Mouse (Mus musculus) embryonic fibroblast, embryonic 13.5 days (primary cell): Measurements from ENCODE around the gene Lyrm1.

Source experiments
- CTCF ChIP-seq: IDR thresholded peaks from 2 replicates; pipeline ENCODE4 v1.5.1; 2011; ENCODE audit warnings: mild to moderate bottlenecking, control low read depth, low read length, moderate library complexity, borderline replicate concordance; ENCODE audit not compliant: insufficient read depth
- POLR2A ChIP-seq: IDR thresholded peaks from 2 replicates; pipeline ENCODE4 v1.6.1; 2011; ENCODE audit warnings: low read depth, mild to moderate bottlenecking, control low read depth, low read length, moderate library complexity

GRCm38 (mm10) chr7:119921054-119921453, 25.4 kb downstream of the Lyrm1 start:
- TF ChIP-seq POLR2A (no peak), CTCF (no peak)
